Mouse (Mus musculus) embryonic facial prominence, embryonic 13.5 days (tissue): Measurements from ENCODE around the gene Pla2g12b. TPM values are rescaled to one million over a fixed set of nuclear protein-coding genes. Genes with fewer than 3 reads are reported as not detected.

Source experiments
- ATAC-seq: fragments of 200-750 bp; cut with Nextera tagmentation; 2 replicates; pipeline ENCODE4 v1.8.0; 2017; ENCODE audit warnings: low read depth; ENCODE audit not compliant: insufficient number of reproducible peaks, insufficient read depth, low FRiP score, low TSS enrichment
- H3K27ac ChIP-seq: fragments of 300-500 bp; sonication (generic); 2 replicates; pipeline ENCODE4 v1.5.1; 2015; ENCODE audit warnings: moderate library complexity, mild to moderate bottlenecking, inconsistent platforms
- H3K27me3 ChIP-seq: fragments of 300-500 bp; sonication (generic); 2 replicates; pipeline ENCODE4 v1.6.1; 2015; ENCODE audit warnings: mild to moderate bottlenecking, inconsistent platforms
- H3K36me3 ChIP-seq: fragments of 300-500 bp; sonication (generic); 2 replicates; pipeline ENCODE4 v1.6.1; 2015; ENCODE audit warnings: mild to moderate bottlenecking, inconsistent platforms
- H3K4me1 ChIP-seq: fragments of 300-500 bp; sonication (generic); 2 replicates; pipeline ENCODE4 v1.6.1; 2015; ENCODE audit warnings: inconsistent platforms
- H3K4me2 ChIP-seq: fragments of 300-500 bp; sonication (generic); 2 replicates; pipeline ENCODE4 v1.6.1; 2015; ENCODE audit warnings: moderate library complexity, mild to moderate bottlenecking, inconsistent platforms
- H3K4me3 ChIP-seq: fragments of 300-500 bp; sonication (generic); 2 replicates; pipeline ENCODE4 v1.5.1; 2015; ENCODE audit warnings: mild to moderate bottlenecking, inconsistent platforms
- H3K9ac ChIP-seq: fragments of 300-500 bp; sonication (generic); 2 replicates; pipeline ENCODE4 v1.6.1; 2015; ENCODE audit warnings: mild to moderate bottlenecking, inconsistent platforms
- H3K9me3 ChIP-seq: fragments of 300-500 bp; sonication (generic); 2 replicates; pipeline ENCODE4 v1.6.1; 2016; ENCODE audit warnings: inconsistent platforms
- WGBS: fragments of 180-500 bp; shearing (Covaris S2); methylation state at CpG from one replicate; pipeline ENCODE4 v1.1.7; 2015; ENCODE audit warnings: mixed read lengths; 5-methylcytosine and 5-hydroxymethylcytosine counted together
- polyA plus RNA-seq: library from polyadenylated mRNA; unstranded; fragments of >200 nt; fragmentation: Nextera tagmentation; extraction: Ambion mirVana; gene quantifications from 2 replicates; pipeline ENCODE4 v1.2.1, GENCODE M21; 2015

The Pla2g12b gene
- polyA plus RNA-seq, 1 experiment from 2014 or later: not detected

- Histone ChIP-seq H3K4me1 (no peaks in the 10 kb centered on the region), H3K4me2 (no peak overlapping the region), H3K27me3 (no peaks in the 10 kb centered on the region), H3K27ac (no peak overlapping the region), H3K36me3 (no peaks in the 10 kb centered on the region), H3K4me3 (no peak overlapping the region), H3K9ac (no peak overlapping the region), H3K9me3 (no peaks in the 10 kb centered on the region)
- WGBS: 93% methylated on average over 4 of the region's 4 CpGs
- no peak for ATAC-seq
Observed at GRCm38 (mm10) chr10:59413711-59414110, 10.3 kb downstream of the Pla2g12b start.

DNA sequence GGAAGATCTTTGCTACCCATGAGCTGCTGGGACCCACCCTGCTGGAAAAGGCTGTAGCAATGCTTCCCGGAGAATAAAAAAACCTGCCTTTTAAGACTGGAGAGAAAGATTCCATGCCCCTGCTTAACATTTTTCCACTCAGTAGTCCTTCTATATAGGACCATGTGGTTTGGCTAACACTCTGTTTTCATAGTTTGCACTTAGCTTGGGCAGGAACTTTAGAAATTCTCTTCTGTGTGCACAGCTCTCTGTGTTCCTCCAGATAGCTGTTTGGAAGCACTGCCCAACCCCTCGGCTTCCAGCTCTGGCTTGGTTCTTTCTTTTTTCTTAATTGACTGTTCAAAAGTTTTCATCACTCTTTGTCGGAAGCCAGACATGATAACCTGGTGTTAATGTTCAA lies 13.2 kb downstream of the Pla2g12b start:
- no peak overlapping the region for H3K27ac ChIP-seq
- H3K4me3 ChIP-seq: no peak overlapping the region
- WGBS: 80% methylated on average over 3 of the region's 3 CpGs
- ATAC-seq: no peak
- H3K9ac ChIP-seq: no peak overlapping the region
- H3K4me2 ChIP-seq: no peak overlapping the region
- no peaks in the 10 kb centered on the region for H3K4me1 ChIP-seq
- no peaks in the 10 kb centered on the region for H3K36me3 ChIP-seq
- no peaks in the 10 kb centered on the region for H3K27me3 ChIP-seq
- H3K9me3 ChIP-seq: no peaks in the 10 kb centered on the region

GRCm38 (mm10) chr10:59419516-59419915 lies 16.1 kb downstream of the Pla2g12b start:
- no peak for ATAC-seq
- Histone ChIP-seq H3K36me3 (no peaks in the 10 kb centered on the region), H3K4me1 (peaks cover 2% of the 10 kb centered on the region; the same call in 1 of the 2 replicates), H3K4me2 (no peak overlapping the region), H3K27me3 (no peaks in the 10 kb centered on the region), H3K4me3 (no peak overlapping the region), H3K9ac (no peak overlapping the region), H3K9me3 (no peaks in the 10 kb centered on the region), H3K27ac (no peak overlapping the region)
- 82% methylated on average over 4 of the region's 4 CpGs for WGBS

DNA sequence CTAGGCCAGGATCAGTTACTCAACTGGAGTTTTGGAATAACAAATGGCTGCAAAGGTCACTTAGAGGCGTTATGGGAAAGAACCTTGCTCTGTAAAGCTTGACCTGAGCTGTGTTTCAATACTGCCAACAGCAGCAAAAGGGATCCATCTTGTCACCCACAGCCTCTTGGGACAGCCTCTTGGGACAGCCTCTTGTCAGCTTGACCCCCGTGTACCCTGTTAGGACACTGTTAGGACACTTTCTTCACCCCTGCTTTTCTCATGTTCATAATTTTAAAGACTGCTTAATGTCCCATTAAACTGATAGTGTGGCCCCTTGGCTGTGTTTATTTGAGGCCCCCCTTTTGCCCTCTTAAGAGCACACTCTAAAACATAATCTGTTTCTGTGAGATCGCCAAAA lies 21.0 kb downstream of the Pla2g12b start:
- Histone ChIP-seq H3K4me3 (no peak overlapping the region), H3K9me3 (no peaks in the 10 kb centered on the region), H3K27ac (no peak overlapping the region), H3K27me3 (no peaks in the 10 kb centered on the region), H3K4me1 (peaks cover 10% of the 10 kb centered on the region; the same call in 1 of the 2 replicates), H3K9ac (no peak overlapping the region), H3K4me2 (no peak overlapping the region), H3K36me3 (no peaks in the 10 kb centered on the region)
- no peak for ATAC-seq
- WGBS: 80% methylated on average over 3 of the region's 3 CpGs

DNA sequence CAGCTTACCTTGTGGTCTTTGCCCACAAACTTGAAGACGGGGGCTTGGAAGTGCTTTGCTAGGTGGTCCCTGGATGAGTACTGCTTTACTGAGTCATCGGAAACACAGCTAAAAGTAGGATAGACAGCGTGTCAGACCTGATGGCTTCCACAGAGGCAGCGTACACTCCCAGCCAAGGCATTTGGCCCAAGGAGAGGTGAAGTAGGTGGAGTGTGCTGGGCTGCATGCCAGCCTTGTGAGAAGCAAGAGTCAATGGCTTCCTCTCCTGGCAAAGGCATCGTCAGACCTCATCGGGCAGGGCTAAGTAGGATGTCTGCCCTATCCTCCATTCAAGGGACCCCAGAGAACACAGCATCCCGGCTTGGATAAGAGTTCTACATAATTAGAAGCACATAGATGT lies 21.9 kb downstream of the Pla2g12b start:
- no peak overlapping the region for H3K9ac ChIP-seq
- peaks cover 10% of the 10 kb centered on the region; the same call in 1 of the 2 replicates for H3K4me1 ChIP-seq
- no peaks in the 10 kb centered on the region for H3K9me3 ChIP-seq
- H3K36me3 ChIP-seq: no peaks in the 10 kb centered on the region
- no peak for ATAC-seq
- H3K4me3 ChIP-seq: no peak overlapping the region
- no peak overlapping the region for H3K4me2 ChIP-seq
- no peak overlapping the region for H3K27ac ChIP-seq
- no peaks in the 10 kb centered on the region for H3K27me3 ChIP-seq
- 82% methylated on average over 7 of the region's 7 CpGs for WGBS

- H3K36me3 ChIP-seq: no peaks in the 10 kb centered on the region
- no peaks in the 10 kb centered on the region for H3K27me3 ChIP-seq
- no peak for ATAC-seq
- no peak overlapping the region for H3K27ac ChIP-seq
- no peak overlapping the region for H3K9ac ChIP-seq
- H3K4me3 ChIP-seq: no peak overlapping the region
- peaks cover 10% of the 10 kb centered on the region; the same call in 1 of the 2 replicates for H3K4me1 ChIP-seq
- H3K4me2 ChIP-seq: no peak overlapping the region
- no peaks in the 10 kb centered on the region for H3K9me3 ChIP-seq
- 79% methylated on average over 4 of the region's 4 CpGs for WGBS
Observed at GRCm38 (mm10) chr10:59426371-59426770, 22.9 kb downstream of the Pla2g12b start.

DNA sequence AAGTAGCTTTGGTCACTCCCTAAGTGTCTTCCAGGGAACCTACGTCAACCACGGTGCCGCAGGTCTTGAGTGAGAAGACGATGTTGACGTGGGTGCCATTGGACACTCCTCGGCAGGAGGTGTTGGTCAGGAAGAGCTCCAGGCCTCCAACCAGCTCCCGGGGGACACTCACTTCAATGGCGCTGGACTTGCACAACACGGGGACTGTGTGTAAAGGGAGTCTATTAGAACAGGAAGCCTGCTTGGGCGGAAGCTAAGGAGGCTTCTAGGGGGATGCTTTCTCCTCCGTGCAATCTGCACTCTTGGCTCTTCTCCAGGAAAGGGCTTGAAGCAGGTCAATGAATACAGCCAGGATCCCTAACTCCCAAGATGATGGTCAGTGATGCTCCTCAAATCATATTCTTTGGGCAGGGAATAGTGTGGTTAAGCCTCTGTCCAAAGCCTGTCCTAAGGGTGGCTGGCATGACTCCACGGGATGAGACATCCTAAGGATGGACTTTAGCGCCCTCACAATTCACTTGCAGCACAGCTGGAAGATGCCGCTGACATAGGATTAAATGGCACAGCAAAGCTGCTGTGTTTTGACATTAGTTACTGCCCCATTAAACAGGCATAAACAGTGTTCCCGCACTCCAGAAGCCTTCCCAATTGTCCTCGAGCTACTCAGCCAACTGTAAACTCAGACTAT lies 26.1 kb downstream of the Pla2g12b start:
- no peak overlapping the region for H3K4me3 ChIP-seq
- peaks cover 7% of the 10 kb centered on the region; the same call in 1 of the 2 replicates for H3K4me1 ChIP-seq
- 81% methylated on average over 16 of the region's 16 CpGs for WGBS
- no peak overlapping the region for H3K27ac ChIP-seq
- H3K4me2 ChIP-seq: no peak overlapping the region
- no peaks in the 10 kb centered on the region for H3K27me3 ChIP-seq
- H3K9me3 ChIP-seq: no peaks in the 10 kb centered on the region
- ATAC-seq: no peak
- no peaks in the 10 kb centered on the region for H3K36me3 ChIP-seq
- H3K9ac ChIP-seq: no peak overlapping the region

GRCm38 (mm10) chr10:59430701-59431218 lies 27.3 kb downstream of the Pla2g12b start:
- no peaks in the 10 kb centered on the region for H3K9me3 ChIP-seq
- no peak overlapping the region for H3K4me2 ChIP-seq
- no peaks in the 10 kb centered on the region for H3K36me3 ChIP-seq
- no peaks in the 10 kb centered on the region for H3K4me1 ChIP-seq
- no peak overlapping the region for H3K27ac ChIP-seq
- H3K4me3 ChIP-seq: no peak overlapping the region
- no peak overlapping the region for H3K9ac ChIP-seq
- no peak for ATAC-seq
- H3K27me3 ChIP-seq: no peaks in the 10 kb centered on the region
- 61% methylated on average over 6 of the region's 6 CpGs for WGBS

DNA sequence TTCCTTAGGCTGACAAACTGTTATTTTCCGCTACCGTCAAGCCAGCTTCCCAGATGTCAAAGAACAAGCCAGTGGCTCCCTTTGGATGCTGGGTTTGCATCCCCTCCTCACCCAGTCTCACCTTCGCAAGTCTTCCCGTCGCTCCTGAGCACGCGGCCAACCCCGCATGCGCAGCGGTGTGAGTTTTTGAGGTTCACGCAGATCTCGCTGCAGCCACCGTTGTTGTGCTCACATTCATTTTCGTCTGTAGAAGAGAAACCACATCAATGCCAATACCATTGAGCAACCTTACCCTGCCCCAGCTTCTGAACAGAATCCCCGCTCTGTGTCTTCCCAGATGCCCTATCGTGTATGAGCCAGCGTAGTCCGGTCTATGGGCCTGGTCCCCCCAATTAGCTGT lies 32.3 kb downstream of the Pla2g12b start:
- H3K9ac ChIP-seq: no peak overlapping the region
- WGBS: 92% methylated on average over 18 of the region's 18 CpGs

DNA sequence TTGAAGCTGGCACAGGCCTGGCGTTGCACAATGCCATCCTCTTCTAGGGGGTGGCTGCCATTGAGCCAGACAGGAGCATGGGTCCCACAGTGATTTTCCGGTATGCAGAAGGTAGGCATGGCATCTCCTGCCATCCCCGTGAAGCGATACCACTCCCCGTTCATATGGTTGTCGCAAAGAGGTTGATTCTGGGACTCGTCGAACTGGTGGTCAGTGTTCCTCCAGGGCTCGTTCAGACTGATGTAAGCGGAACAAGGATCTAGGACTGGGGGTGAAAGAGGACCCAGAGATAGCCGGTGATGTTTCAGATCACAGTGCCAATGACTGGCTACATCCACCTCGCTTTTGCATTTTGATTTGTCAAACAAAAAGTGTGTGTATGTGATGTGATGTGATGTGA lies 35.2 kb downstream of the Pla2g12b start:
- no peaks in the 10 kb centered on the region for H3K27me3 ChIP-seq
- no peak for ATAC-seq
- 89% methylated on average over 12 of the region's 12 CpGs for WGBS

More for the DNA sequence above, 32.3 kb downstream of the Pla2g12b start:
- no peaks in the 10 kb centered on the region for H3K9me3 ChIP-seq
- no peaks in the 10 kb centered on the region for H3K27me3 ChIP-seq
- H3K4me1 ChIP-seq: peaks cover 20% of the 10 kb centered on the region
- no peaks in the 10 kb centered on the region for H3K36me3 ChIP-seq
- H3K27ac ChIP-seq: no peak overlapping the region
- no peak for ATAC-seq
- H3K4me2 ChIP-seq: no peak overlapping the region
- H3K4me3 ChIP-seq: no peak overlapping the region

GRCm38 (mm10) chr10:59439508-59439931 lies 36.1 kb downstream of the Pla2g12b start:
- 22% methylated on average over 5 of the region's 5 CpGs for WGBS
- peak overlapping the region; percentile 63 for H3K27ac ChIP-seq
- no peak for ATAC-seq

More for the DNA sequence above, 35.2 kb downstream of the Pla2g12b start:
- Histone ChIP-seq H3K4me1 (peaks cover 20% of the 10 kb centered on the region), H3K4me2 (no peak overlapping the region), H3K9ac (no peak overlapping the region), H3K27ac (no peak overlapping the region), H3K36me3 (no peaks in the 10 kb centered on the region), H3K4me3 (no peak overlapping the region), H3K9me3 (no peaks in the 10 kb centered on the region)

DNA sequence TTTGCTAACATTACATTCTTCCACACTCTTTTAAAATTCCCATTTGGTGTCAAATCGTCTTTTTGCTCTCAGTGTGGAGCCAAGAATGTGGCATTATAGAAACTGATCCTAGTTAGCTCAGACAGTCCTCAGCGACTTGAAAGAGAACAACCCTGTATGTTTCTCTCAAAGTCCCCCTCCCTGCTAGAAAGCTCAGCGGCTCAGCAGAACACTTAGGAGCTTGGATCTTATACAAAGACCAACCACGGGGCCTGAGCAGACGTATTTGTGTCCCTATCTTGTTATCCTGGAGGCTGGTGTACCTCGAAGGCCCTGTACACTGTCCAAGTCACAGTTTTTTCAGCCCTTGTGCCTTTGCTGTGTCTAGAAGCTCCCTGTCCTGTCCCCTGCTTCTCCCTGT lies 36.7 kb downstream of the Pla2g12b start:
- no peak for ATAC-seq
- H3K27me3 ChIP-seq: no peaks in the 10 kb centered on the region
- WGBS: 34% methylated on average over 6 of the region's 6 CpGs
- no peaks in the 10 kb centered on the region for H3K9me3 ChIP-seq
- peak overlapping the region; percentile 63 for H3K27ac ChIP-seq
- no peak overlapping the region for H3K9ac ChIP-seq
- no peak overlapping the region for H3K4me3 ChIP-seq
- peaks cover 20% of the 10 kb centered on the region for H3K4me1 ChIP-seq
- no peaks in the 10 kb centered on the region for H3K36me3 ChIP-seq
- no peak overlapping the region for H3K4me2 ChIP-seq

More at GRCm38 (mm10) chr10:59439508-59439931, 36.1 kb downstream of the Pla2g12b start:
- H3K4me2 ChIP-seq: 0 out of 2 replicates have a peak overlapping the region, but pooled peaks have one; percentile 5
- no peaks in the 10 kb centered on the region for H3K9me3 ChIP-seq
- H3K27me3 ChIP-seq: no peaks in the 10 kb centered on the region
- no peak overlapping the region for H3K4me3 ChIP-seq
- no peaks in the 10 kb centered on the region for H3K36me3 ChIP-seq
- peaks cover 20% of the 10 kb centered on the region for H3K4me1 ChIP-seq
- no peak overlapping the region for H3K9ac ChIP-seq
